In the genomic region with DNA sequence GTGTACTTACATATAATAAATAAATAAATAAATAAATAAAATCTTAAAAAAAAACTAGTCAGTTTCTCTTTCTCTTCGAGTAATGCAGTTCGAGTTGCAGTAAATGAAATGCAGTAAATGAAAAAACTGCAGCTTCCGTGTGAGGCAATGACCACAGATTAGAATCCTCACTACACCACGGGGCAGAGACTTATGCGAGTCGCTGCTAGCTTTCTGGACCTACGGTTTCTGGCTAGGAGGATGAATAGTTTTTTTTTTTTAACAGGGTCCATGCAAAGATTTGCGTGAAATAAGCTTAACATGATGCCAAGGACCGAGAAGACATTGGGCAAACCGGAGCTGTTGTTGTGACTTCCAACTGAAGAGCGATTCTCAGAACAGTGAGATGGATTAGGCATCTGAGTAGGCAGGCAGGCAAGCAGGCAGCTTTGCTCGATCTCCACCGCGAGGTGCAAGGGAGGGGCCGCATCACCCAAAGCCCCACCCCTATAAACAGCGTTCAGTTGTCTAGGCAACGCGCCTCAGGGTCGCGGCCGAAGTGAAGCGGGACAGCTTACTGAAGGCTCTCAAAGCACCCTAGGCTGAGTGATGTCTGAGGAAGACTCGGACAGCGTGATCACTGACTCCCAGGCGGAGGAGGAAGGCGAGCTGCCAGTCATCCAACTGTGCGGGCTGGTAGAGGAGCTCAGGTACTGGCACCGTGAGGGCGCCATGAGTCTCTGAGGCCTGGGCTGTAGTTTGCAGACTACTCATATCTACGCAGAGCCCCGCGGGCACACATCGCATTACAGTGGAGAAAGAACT, we compare ENCODE assay signal across 8 mouse cellular contexts. TPM values are rescaled to one million over a fixed set of nuclear protein-coding genes. Genes with fewer than 3 reads are reported as not detected.
DNase-seq lines count a peak whose midpoint lies in the region; ATAC-seq and TF ChIP-seq lines count a peak whose summit lies in the region.

A gene (plus strand): TSS at position 502 of the 804 bp plus-strand sequence.

- no peak within 1 kb of the TSS for H3K27ac ChIP-seq in intestine, postnatal 0 days (ENCODE audit: low read depth, low read length)
- no peak within 1 kb of the TSS for H3K27ac ChIP-seq in limb, embryonic 11.5 days (replicated peaks; ENCODE audit: low read depth, low read length)
- H3K27ac ChIP-seq in midbrain, embryonic 10.5 days (replicated peaks): peak within 1 kb of the TSS; percentile 43; the same call in 1 of the 2 replicates

- peak; percentile 68; the same call in 1 of the 2 replicates for ATAC-seq in intestine, postnatal 0 days
- ATAC-seq in limb, embryonic 11.5 days (ENCODE audit: insufficient number of reproducible peaks, low FRiP score, low TSS enrichment, low read depth): peak; percentile 68; the same call in 1 of the 2 replicates

- H3K36me3 ChIP-seq in intestine, postnatal 0 days (ENCODE audit: control insufficient read depth, insufficient read depth): no peaks in the 10 kb centered on the region
- no peaks in the 10 kb centered on the region for H3K36me3 ChIP-seq in limb, embryonic 11.5 days (ENCODE audit: control insufficient read depth, insufficient read depth, low read length)
- no peaks in the 10 kb centered on the region for H3K36me3 ChIP-seq in midbrain, embryonic 10.5 days

- peak within 1 kb of the TSS; percentile 42 for H3K4me3 ChIP-seq in intestine, postnatal 0 days (ENCODE audit: low read depth, low read length)
- H3K4me3 ChIP-seq in limb, embryonic 11.5 days (ENCODE audit: low read depth, low read length): peak within 1 kb of the TSS; percentile 26
- H3K4me3 ChIP-seq in midbrain, embryonic 10.5 days: peak within 1 kb of the TSS; percentile 59

- H3K9ac ChIP-seq in intestine, postnatal 0 days (ENCODE audit: low read depth, low read length): no peak within 1 kb of the TSS
- no peak within 1 kb of the TSS for H3K9ac ChIP-seq in limb, embryonic 11.5 days (ENCODE audit: low read length)

- no peaks in the 10 kb centered on the region; the same call in 1 of the 2 replicates for H3K27me3 ChIP-seq in intestine, postnatal 0 days (replicated peaks; ENCODE audit: control insufficient read depth, insufficient read depth, low read length)
- H3K27me3 ChIP-seq in limb, embryonic 11.5 days (ENCODE audit: control insufficient read depth, insufficient read depth, low read length): no peaks in the 10 kb centered on the region
- no peaks in the 10 kb centered on the region for H3K27me3 ChIP-seq in midbrain, embryonic 10.5 days (ENCODE audit: low read depth, poor library complexity, severe bottlenecking)

- intact Hi-C loops in heart, postnatal 25 days (cut with DNase I): no loop called here

- H3K9me3 ChIP-seq in intestine, postnatal 0 days (ENCODE audit: control insufficient read depth): 0 out of 2 replicates have a peak, but pooled peaks cover 4% of the 10 kb centered on the region
- no peaks in the 10 kb centered on the region for H3K9me3 ChIP-seq in limb, embryonic 11.5 days (ENCODE audit: control insufficient read depth, low read length)
- no peaks in the 10 kb centered on the region for H3K9me3 ChIP-seq in midbrain, embryonic 10.5 days (replicated peaks)

- WGBS in intestine, postnatal 0 days: 5% methylated on average over 33 of the region's 33 CpGs
- WGBS in limb, embryonic 11.5 days: 14% methylated on average over 33 of the region's 33 CpGs
- 7% methylated on average over 33 of the region's 33 CpGs for WGBS in midbrain, embryonic 10.5 days

- TF ChIP-seq CTCF in intestine, postnatal 0 days (IDR thresholded peaks at IDR 0.05; ENCODE audit: low read depth): no peak

- peak within 1 kb of the TSS; percentile 72 for H3K4me2 ChIP-seq in intestine, postnatal 0 days (replicated peaks; ENCODE audit: low read depth)
- peak within 1 kb of the TSS; percentile 65 for H3K4me2 ChIP-seq in limb, embryonic 11.5 days (ENCODE audit: low read depth, severe bottlenecking)

- DNase-seq in heart, adult 18-20 months: peak; percentile 39 to 50
- no peak for DNase-seq in heart, postnatal 25 days (ENCODE audit: low spot score)
- peak; percentile 76 for DNase-seq in embryo, embryonic 10.5 days (ENCODE audit: low spot score)
- DNase-seq in gastrocnemius, postnatal 25 days: peak; percentile 8
- DNase-seq in limb, embryonic 11.5 days (ENCODE audit: low spot score): peak; percentile 73
- DNase-seq in midbrain, embryonic 10.5 days (ENCODE audit: low spot score): peak; percentile 76
- peak; percentile 63 for DNase-seq in right cerebral cortex, postnatal 25 days

- no peaks in the 10 kb centered on the region for H3K4me1 ChIP-seq in intestine, postnatal 0 days (replicated peaks; ENCODE audit: control insufficient read depth, insufficient read depth, low read length)
- no peaks in the 10 kb centered on the region for H3K4me1 ChIP-seq in limb, embryonic 11.5 days (ENCODE audit: control insufficient read depth, insufficient read depth, low read length)
- peaks cover 10% of the 10 kb centered on the region for H3K4me1 ChIP-seq in midbrain, embryonic 10.5 days

RNA-seq across cellular contexts. Expression of the gene that starts here (rescaled TPM):
- total RNA-seq in heart, adult 18-20 months (2021): under 1 TPM in 1 of 2 experiments, not detected in 1; 0.23 TPM
- total RNA-seq in heart, postnatal 25 days (2021): not detected
- total RNA-seq in gastrocnemius, postnatal 25 days (2021): not detected
- polyA plus RNA-seq in intestine, postnatal 0 days (2015; fragmentation: Nextera tagmentation; extraction: Ambion mirVana): 0.14 and 0.20 TPM in 2 replicates
- not detected in 2 replicates for polyA plus RNA-seq in limb, embryonic 11.5 days (2014; fragmentation: Nextera tagmentation; extraction: Ambion mirVana)
- polyA plus RNA-seq in midbrain, embryonic 10.5 days (2016; fragmentation: Nextera tagmentation; extraction: Ambion mirVana): 0.09 and 0.20 TPM in 2 replicates

Comparison
In these comparisons a context has a peak if more than half of its experiments do, and no peak if none do; other contexts are left out.
1. Peak in DNase-seq in heart, adult 18-20 months; RNA of the gene not detected or under 1 TPM.
2. Peak in DNase-seq in gastrocnemius, postnatal 25 days; RNA of the gene not detected or under 1 TPM.
3. Peak in ATAC-seq, H3K4me3 ChIP-seq and H3K4me2 ChIP-seq in intestine, postnatal 0 days; RNA of the gene not detected or under 1 TPM.
4. Peak in DNase-seq, ATAC-seq, H3K4me3 ChIP-seq and H3K4me2 ChIP-seq in limb, embryonic 11.5 days; RNA of the gene not detected or under 1 TPM.
5. Peak in DNase-seq, H3K4me3 ChIP-seq and H3K27ac ChIP-seq in midbrain, embryonic 10.5 days; RNA of the gene not detected or under 1 TPM.